In genomic region chr4:110351178-110352000, GRCm38 (mm10) we compare ENCODE assay signal across 8 mouse cellular contexts. TPM values are rescaled to one million over a fixed set of nuclear protein-coding genes. Genes with fewer than 3 reads are reported as not detected.
DNase-seq lines count a peak whose midpoint lies in the region; ATAC-seq lines count a peak whose summit lies in the region.

Elavl4 (minus strand) TSS chr4:110351909.

- DNase-seq in WW6 (ENCODE audit: low read depth, low spot score) = peak; percentile 50
- peak; percentile 73 for DNase-seq in cerebellum, adult 9-11 months
- DNase-seq in frontal cortex, postnatal 10 days (ENCODE audit: low spot score in 2 of 2) = peak; percentile 31 to 72
- peak; percentile 66 to 72 for DNase-seq in layer of hippocampus, postnatal 36 days
- DNase-seq in lung, postnatal 36 days = peak; percentile 6
- peak; percentile 77 for DNase-seq in right cerebral cortex, postnatal 14 days
- peak; percentile 32 to 74 for DNase-seq in urinary bladder, postnatal 4 days (ENCODE audit: low spot score in 2 of 2)

- peak within 1 kb of the TSS; percentile 63 for H3K4me2 ChIP-seq in hindbrain, embryonic 15.5 days

- ATAC-seq in hindbrain, embryonic 15.5 days (ENCODE audit: low FRiP score, low read depth) = peak; percentile 98

- H3K27ac ChIP-seq in hindbrain, embryonic 15.5 days (replicated peaks) = peak within 1 kb of the TSS; percentile 85

- peak within 1 kb of the TSS; percentile 60 for H3K4me3 ChIP-seq in hindbrain, embryonic 15.5 days

- H3K9me3 ChIP-seq in hindbrain, embryonic 15.5 days = no peaks in the 10 kb centered on the region

- peak within 1 kb of the TSS; percentile 71 for H3K9ac ChIP-seq in hindbrain, embryonic 15.5 days

- H3K27me3 ChIP-seq in hindbrain, embryonic 15.5 days = no peaks in the 10 kb centered on the region

- under 1% methylated on average over 75 of the region's 75 CpGs for WGBS in hindbrain, embryonic 15.5 days

- H3K4me1 ChIP-seq in hindbrain, embryonic 15.5 days (replicated peaks) = peaks cover 11% of the 10 kb centered on the region

- no peaks in the 10 kb centered on the region for H3K36me3 ChIP-seq in hindbrain, embryonic 15.5 days

RNA-seq across cellular contexts. Expression of gene Elavl4, which starts in this region (rescaled TPM):
- polyA plus RNA-seq in hindbrain, embryonic 15.5 days (2015; fragmentation: Nextera tagmentation; extraction: Ambion mirVana) = 335 and 340 TPM in 2 replicates
- 10 to 100 TPM; 53.3 to 59.0 TPM for total RNA-seq in layer of hippocampus, postnatal 36 days (2021)

Comparison
In these comparisons a context has a peak if more than half of its experiments do, and no peak if none do; other contexts are left out.
1. Peak in every context shown above with its lines: DNase-seq, ATAC-seq, H3K4me3 ChIP-seq and H3K27ac ChIP-seq.
2. DNase-seq: peak in every context shown above with its lines; median percentile 77 in right cerebral cortex, postnatal 14 days; 73 in cerebellum, adult 9-11 months; 69 in layer of hippocampus, postnatal 36 days; 53 in urinary bladder, postnatal 4 days; 52 in frontal cortex, postnatal 10 days; 50 in WW6; 6 in lung, postnatal 36 days.